Mouse (Mus musculus): ENCODE measurements around the gene Ppef2.

DNA sequence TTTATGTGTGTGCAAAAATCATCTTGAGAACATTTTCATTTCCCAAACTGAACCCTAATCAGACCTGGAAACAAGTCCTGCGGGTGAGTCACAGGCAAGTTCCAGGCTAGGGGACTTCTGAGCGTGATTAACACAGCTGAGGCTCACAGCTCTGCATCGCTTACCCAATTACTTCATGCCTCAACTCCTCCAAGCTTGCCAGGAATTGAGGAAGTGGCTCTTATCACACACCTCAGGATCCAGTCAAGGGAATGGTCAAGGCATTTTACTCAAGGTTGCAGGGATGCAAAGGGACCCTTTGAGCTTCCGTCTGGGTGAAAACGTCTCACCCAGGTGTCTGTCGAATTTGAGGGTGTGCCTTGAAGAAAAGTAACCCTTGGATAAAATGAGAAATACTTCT lies 36.3 kb downstream of the Ppef2 start:
- TF ChIP-seq GATA1 (IDR thresholded peaks at IDR 0.05; ENCODE audit: borderline replicate concordance, low read length) (no peak), FLI1 (IDR thresholded peaks at IDR 0.05; ENCODE audit: low read length) (no peak)
